Mouse (Mus musculus): ENCODE measurements at regions not wholly inside any gene's neighbourhood (a gene's known extent, or its start where the extent isn't known, plus 50 kb on each side); places are given as distances from the start of the nearest gene placed in this dataset.

DNA sequence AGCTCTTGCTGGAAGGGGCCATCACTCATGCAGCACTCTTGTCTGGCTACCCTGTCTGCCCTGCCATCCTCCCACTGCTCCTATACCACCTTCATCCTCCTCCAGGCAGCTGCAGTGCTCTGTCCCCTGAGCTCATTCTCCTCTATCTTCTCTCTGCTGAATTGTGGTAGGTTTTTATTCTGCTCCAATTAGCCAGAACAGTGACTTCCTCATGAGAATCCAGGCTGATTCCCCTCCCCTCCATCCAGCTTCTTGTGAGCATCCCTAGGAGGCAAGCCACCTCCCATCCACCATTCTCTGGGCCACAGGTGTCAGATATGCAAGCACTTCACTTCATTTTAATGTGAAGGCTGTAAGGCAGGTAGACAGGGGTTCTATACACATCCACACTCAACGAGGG is 132.1 kb downstream of the Wscd1 start:
- TF ChIP-seq MAX (IDR thresholded peaks at IDR 0.05; ENCODE audit: low read length): no peak
- no peak for TF ChIP-seq POLR2AphosphoS5 (IDR thresholded peaks at IDR 0.05; ENCODE audit: borderline replicate concordance, low read depth, low read length)
- TF ChIP-seq HCFC1 (IDR thresholded peaks at IDR 0.05; ENCODE audit: low read depth, low read length): no peak
- no peak overlapping the region for H3K27ac ChIP-seq (ENCODE audit: control insufficient read depth, low read depth, low read length)
- H3K27me3 ChIP-seq (ENCODE audit: control insufficient read depth in 1 of 2, insufficient read depth in 2 of 2, low read length in 2 of 2): no peaks in the 10 kb centered on the region
- H3K9ac ChIP-seq (ENCODE audit: control insufficient read depth, low read depth, low read length, poor library complexity, severe bottlenecking): no peak overlapping the region
- H3K36me3 ChIP-seq (ENCODE audit: control insufficient read depth in 1 of 2, insufficient read depth in 2 of 2, low read length in 2 of 2): no peaks in the 10 kb centered on the region
- H3K4me3 ChIP-seq (ENCODE audit: control insufficient read depth in 1 of 2, insufficient read depth in 1 of 2, low read depth in 2 of 2, low read length in 2 of 2): no peak overlapping the region
- DNase-seq (ENCODE audit: low read depth, low spot score): no peak
- H3K9me3 ChIP-seq (replicated peaks; ENCODE audit: insufficient read depth, low read length): no peaks in the 10 kb centered on the region
- H3K79me2 ChIP-seq (ENCODE audit: control insufficient read depth, insufficient read depth, low read length, poor library complexity): no peaks in the 10 kb centered on the region
- no peaks in the 10 kb centered on the region for H3K4me1 ChIP-seq (ENCODE audit: control insufficient read depth in 1 of 2, insufficient read depth in 2 of 2, low read length in 2 of 2)

DNA sequence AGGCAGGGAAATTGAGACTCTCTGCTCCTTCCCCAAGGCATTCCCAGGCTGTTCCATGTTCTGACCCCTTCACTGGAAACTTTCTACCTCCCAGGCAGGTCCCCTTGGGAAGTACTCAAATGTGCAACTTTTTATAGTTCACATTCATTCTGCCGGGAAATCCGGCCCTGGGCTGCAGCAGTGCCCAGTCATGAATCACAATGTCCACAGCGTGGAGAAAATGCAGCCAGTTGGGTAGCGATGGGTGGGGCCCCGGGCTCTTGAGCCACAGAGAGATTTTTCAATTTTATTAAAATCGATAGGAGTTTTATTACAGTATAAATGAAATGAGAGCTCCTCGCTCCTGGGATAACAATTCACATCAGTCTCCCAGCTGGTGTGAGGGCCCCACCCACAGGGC is 121.6 kb downstream of the Wscd1 start:
- no peak overlapping the region for H3K9ac ChIP-seq (ENCODE audit: control insufficient read depth, low read depth, low read length, poor library complexity, severe bottlenecking)
- no peaks in the 10 kb centered on the region for H3K27me3 ChIP-seq (ENCODE audit: control insufficient read depth in 1 of 2, insufficient read depth in 2 of 2, low read length in 2 of 2)
- H3K4me1 ChIP-seq (ENCODE audit: control insufficient read depth in 1 of 2, insufficient read depth in 2 of 2, low read length in 2 of 2): no peaks in the 10 kb centered on the region
- no peak overlapping the region for H3K4me3 ChIP-seq (ENCODE audit: control insufficient read depth in 1 of 2, insufficient read depth in 1 of 2, low read depth in 2 of 2, low read length in 2 of 2)
- H3K9me3 ChIP-seq (replicated peaks; ENCODE audit: insufficient read depth, low read length): no peaks in the 10 kb centered on the region
- TF ChIP-seq JUND (IDR thresholded peaks at IDR 0.05; ENCODE audit: low read depth, low read length) (no peak), USF1 (IDR thresholded peaks at IDR 0.05; ENCODE audit: low read depth, low read length) (no peak), MYB (IDR thresholded peaks at IDR 0.05; ENCODE audit: low read depth, low read length) (no peak), SIN3A (IDR thresholded peaks at IDR 0.05; ENCODE audit: low read length) (no peak), GABPA (IDR thresholded peaks at IDR 0.05; ENCODE audit: low read depth, low read length) (no peak), HCFC1 (IDR thresholded peaks at IDR 0.05; ENCODE audit: low read depth, low read length) (no peak), TAL1 (IDR thresholded peaks at IDR 0.05; ENCODE audit: low read length) (no peak), POLR2AphosphoS5 (IDR thresholded peaks at IDR 0.05; ENCODE audit: borderline replicate concordance, low read depth, low read length) (no peak), MAX (IDR thresholded peaks at IDR 0.05; ENCODE audit: low read length) (no peak)
- H3K79me2 ChIP-seq (ENCODE audit: control insufficient read depth, insufficient read depth, low read length, poor library complexity): no peaks in the 10 kb centered on the region
- H3K27ac ChIP-seq (ENCODE audit: control insufficient read depth, low read depth, low read length): no peak overlapping the region
- no peak for DNase-seq (ENCODE audit: low read depth, low spot score)
- H3K36me3 ChIP-seq (ENCODE audit: control insufficient read depth in 1 of 2, insufficient read depth in 2 of 2, low read length in 2 of 2): no peaks in the 10 kb centered on the region

DNA sequence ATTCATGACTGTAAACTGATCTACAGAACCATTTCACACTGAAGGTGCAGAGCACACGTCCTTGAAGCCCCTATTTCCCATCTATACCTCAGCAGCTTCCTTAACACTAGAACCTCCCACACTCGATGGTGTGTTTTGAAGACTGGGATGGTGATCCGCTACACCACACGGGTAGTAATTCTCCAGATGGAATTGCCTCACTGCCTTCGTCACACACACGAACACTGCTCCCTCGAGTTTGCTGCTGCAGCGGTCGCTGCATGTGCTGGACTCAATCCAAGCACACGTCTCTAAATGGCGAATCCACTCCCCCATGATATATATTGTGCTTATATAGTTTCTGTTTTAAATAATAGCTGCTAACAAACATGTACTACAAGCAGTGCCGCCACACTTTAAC is 117.0 kb downstream of the Wscd1 start:
- Histone ChIP-seq H3K27ac (ENCODE audit: control insufficient read depth, low read depth, low read length) (no peak overlapping the region), H3K36me3 (ENCODE audit: control insufficient read depth in 1 of 2, insufficient read depth in 2 of 2, low read length in 2 of 2) (no peaks in the 10 kb centered on the region), H3K27me3 (ENCODE audit: control insufficient read depth in 1 of 2, insufficient read depth in 2 of 2, low read length in 2 of 2) (no peaks in the 10 kb centered on the region), H3K79me2 (ENCODE audit: control insufficient read depth, insufficient read depth, low read length, poor library complexity) (no peaks in the 10 kb centered on the region), H3K9ac (ENCODE audit: control insufficient read depth, low read depth, low read length, poor library complexity, severe bottlenecking) (no peak overlapping the region), H3K4me1 (ENCODE audit: control insufficient read depth in 1 of 2, insufficient read depth in 2 of 2, low read length in 2 of 2) (no peaks in the 10 kb centered on the region), H3K4me3 (ENCODE audit: control insufficient read depth in 1 of 2, insufficient read depth in 1 of 2, low read depth in 2 of 2, low read length in 2 of 2) (no peak overlapping the region), H3K9me3 (replicated peaks; ENCODE audit: insufficient read depth, low read length) (no peaks in the 10 kb centered on the region)
- DNase-seq (ENCODE audit: low read depth, low spot score): no peak
- TF ChIP-seq TCF12 (IDR thresholded peaks at IDR 0.05; ENCODE audit: low read depth, low read length) (no peak), ZKSCAN1 (IDR thresholded peaks at IDR 0.05; ENCODE audit: low read depth, low read length) (no peak), ZC3H11A (IDR thresholded peaks at IDR 0.05; ENCODE audit: low read depth, low read length) (no peak), CTCF (IDR thresholded peaks at IDR 0.05 in 2 of 3, conservative IDR thresholded peaks at IDR 0.05 in 1 of 3; ENCODE audit: control insufficient read depth in 1 of 3, insufficient read depth in 1 of 3, low read depth in 2 of 3, low read length in 3 of 3, poor library complexity in 1 of 3, severe bottlenecking in 1 of 3) (no peak), ELF1 (IDR thresholded peaks at IDR 0.05; ENCODE audit: low read depth, low read length) (no peak), GATA1 (IDR thresholded peaks at IDR 0.05; ENCODE audit: low read depth, low read length) (no peak), TBP (IDR thresholded peaks at IDR 0.05; ENCODE audit: low read depth, low read length) (no peak), MYC (IDR thresholded peaks at IDR 0.05; ENCODE audit: low read depth, low read length) (no peak), JUND (IDR thresholded peaks at IDR 0.05; ENCODE audit: low read depth, low read length) (no peak), ZMIZ1 (IDR thresholded peaks at IDR 0.05; ENCODE audit: low read depth, low read length) (no peak), RAD21 (IDR thresholded peaks at IDR 0.05; ENCODE audit: low read depth, low read length) (no peak), GABPA (IDR thresholded peaks at IDR 0.05; ENCODE audit: low read depth, low read length) (no peak), USF1 (IDR thresholded peaks at IDR 0.05; ENCODE audit: low read depth, low read length) (no peak), BHLHE40 (IDR thresholded peaks at IDR 0.05; ENCODE audit: borderline replicate concordance, low read depth, low read length) (no peak)
